Mouse (Mus musculus): ENCODE measurements around the gene Mllt1.

Mllt1 gene

DNA sequence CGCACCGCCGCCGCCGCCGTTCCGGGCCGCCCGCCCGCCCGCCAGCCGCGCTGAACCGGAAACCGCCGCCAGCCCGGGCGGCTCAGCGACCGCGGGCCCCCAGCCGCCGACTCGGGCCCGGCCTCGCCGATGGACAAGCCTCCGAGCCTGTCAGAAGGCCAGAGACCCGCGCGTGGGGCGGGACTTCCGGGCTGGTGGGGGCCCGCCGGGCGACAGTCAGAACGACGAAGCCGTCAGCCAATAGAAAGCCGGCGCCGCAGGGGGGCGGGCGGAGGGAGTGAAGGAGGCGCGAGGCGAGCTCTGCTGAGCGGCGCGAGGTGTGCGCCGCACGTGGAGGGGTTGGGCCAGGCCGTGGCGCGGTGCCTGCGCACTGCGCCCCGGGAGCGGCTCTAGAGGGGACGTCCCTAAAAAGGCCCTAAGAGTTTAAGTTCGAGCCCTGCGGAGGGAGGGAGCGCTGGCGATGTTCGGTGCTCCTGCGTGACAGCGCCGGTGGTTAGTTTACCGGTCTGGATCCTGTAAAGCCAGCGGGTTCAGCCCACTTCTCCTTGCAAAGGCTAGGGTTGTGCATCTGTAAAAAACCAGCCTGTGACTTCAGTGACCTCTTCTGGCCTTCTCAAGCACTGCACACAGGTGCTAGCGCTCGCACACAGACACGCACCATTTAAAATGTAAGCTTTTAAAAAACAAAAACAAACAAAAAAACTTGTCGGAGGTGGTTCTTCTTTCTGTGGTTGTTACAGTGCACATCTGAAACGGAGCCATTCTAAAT, at the start of gene Mllt1:
TSS of gene Mllt1 (minus strand) at position 53 of the 769 bp plus-strand sequence.
- DNase-seq: peak; percentile 99

DNA sequence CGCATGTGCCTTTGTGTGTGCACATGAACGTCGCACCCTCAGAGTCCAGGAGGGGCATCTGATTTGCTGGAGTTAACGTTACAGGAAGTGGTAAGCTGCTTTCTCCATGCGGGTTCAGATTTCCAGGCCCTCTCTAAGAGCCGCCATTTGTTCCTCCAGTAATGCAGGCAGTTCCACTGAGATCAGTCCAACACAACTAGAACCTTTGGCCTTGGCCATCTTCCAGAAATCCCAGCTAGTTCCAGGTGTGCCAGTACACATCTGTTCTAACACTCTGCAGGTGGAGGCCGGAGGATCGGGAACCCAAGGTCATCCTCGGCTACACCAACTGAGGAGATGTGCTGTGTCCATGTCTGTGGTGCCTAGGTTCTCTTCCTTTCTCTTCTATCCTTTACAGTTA, 49.7 kb upstream of the Mllt1 start:
- DNase-seq: no peak

GRCm38 (mm10) chr17:56982013-56982412, 46.8 kb upstream of the Mllt1 start, which contains the start of gene Acer1:
Acer1 (minus strand) TSS chr17:56982126.
- DNase-seq: no peak

DNA sequence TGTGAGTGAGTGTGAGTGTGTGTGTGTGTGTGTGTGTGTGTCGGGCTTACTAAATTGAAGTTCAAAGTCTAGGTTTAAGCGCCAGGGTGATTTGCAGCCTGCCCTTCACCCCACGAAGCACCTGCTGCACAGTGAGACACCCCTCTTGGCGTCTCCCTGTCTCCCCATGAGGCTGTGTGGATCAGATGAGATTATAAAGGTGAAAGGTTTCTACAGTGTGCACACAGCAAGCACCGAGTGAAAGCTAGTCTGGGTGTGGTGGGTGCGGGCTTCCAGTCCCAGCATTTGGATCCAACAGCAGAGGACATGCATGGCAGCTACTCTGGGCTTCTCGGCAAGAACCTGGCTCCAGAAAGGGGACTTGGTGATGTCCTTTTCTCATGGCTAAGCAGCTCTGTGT, 45.8 kb upstream of the Mllt1 start:
- no peak for DNase-seq

DNA sequence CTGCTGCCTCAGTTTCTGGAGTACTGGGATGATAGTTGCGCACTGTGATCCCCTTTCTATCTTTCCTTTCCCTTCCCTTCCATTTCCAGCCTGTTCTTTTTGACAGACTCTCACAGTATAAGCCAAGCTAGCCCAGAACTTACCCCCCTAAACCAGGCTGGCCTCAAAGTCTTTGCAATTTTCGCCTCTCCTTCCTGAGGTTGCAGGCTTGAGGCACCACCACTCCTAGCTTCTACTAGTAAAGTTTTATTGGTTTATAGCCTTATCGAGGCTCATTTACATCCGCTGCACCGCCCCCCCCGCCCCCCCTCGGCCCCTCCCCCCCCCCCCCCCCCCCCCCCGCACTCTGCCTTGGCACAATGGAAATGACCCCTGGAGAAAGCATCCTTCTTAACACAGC, 44.3 kb upstream of the Mllt1 start:
- DNase-seq: no peak

- DNase-seq: no peak
Measured at GRCm38 (mm10) chr17:56976531-56977390, 41.5 kb upstream of the Mllt1 start.

GRCm38 (mm10) chr17:56975391-56975790, 40.2 kb upstream of the Mllt1 start:
- DNase-seq: no peak

GRCm38 (mm10) chr17:56974708-56975240, 39.6 kb upstream of the Mllt1 start:
- no peak for DNase-seq

- no peak for DNase-seq
Measured at GRCm38 (mm10) chr17:56973956-56974707, 38.9 kb upstream of the Mllt1 start.

- no peak for DNase-seq
Measured at GRCm38 (mm10) chr17:56970081-56970480, 34.9 kb upstream of the Mllt1 start.

GRCm38 (mm10) chr17:56969321-56969720, 34.1 kb upstream of the Mllt1 start:
- DNase-seq: no peak

DNA sequence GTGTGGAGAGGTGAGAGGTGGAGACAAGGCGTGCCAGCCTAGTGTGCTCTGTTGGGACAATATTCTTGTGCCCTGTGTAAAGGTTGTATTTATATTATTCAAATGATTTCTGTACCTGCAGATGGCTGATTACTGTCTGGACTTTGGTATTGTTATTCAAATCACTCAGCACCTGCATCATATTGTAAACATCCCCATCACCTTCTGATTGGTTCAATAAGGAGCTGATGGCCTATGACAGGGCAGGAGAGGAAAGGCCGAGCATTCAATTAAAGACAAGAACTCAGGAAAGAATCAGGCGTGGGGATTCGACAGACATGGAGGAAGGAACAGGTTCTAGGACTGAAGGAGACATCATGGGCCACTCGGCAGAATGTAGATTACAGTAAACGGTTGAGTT, 28.4 kb upstream of the Mllt1 start:
- DNase-seq: no peak

GRCm38 (mm10) chr17:56962642-56963405, 27.6 kb upstream of the Mllt1 start:
- DNase-seq: no peak

DNA sequence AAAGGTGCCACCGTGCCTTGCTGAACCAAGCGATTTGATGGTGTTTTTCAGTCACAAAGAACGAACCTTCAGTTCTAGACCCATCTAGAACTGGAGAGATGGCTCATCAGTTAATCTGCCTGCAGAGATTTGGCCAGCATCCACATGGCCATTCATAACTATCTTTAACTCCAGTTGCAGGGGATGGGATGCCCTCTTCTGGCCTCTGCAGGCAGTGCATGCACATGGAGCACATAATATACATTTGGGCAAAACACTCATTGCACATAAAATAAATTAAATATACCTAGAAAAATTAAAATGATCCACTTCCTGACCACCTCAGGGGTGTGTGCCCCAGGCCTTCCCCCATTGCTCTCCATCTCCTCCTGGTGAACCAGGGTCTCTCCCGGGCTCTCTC, 26.7 kb upstream of the Mllt1 start:
- no peak for DNase-seq

- DNase-seq: no peak
Measured at GRCm38 (mm10) chr17:56958667-56959066, 23.5 kb upstream of the Mllt1 start.

DNA sequence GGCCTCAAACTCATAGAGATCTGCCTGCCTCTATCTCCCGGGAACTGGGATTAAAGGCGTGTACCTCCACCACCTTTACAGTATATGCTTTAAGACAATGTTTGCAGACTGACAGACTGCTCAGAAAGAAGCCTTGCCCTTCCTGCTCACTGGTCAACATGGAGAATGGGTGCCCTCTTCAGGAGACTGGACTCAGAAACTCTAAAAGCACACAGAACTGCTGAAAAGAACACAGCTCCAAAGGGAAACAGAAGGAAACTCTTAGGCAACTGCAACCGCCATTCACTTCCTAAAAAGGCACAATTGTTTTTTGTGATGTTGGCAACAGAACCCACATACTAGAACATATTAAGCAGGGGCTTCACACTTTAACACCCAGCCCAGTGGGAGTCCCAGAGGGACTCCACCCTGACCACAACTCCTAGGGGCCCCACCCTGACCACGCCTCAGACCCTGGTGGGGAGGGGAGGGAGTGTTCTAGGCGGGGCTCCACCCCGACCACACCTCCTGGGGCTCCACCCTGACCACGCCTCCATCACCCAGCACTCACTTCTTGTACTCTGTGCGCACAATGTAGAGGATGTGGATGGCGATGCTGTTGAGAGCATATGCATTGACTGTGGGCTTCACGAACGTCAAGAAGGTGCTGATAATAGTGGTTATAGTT, 22.7 kb upstream of the Mllt1 start:
- peak; percentile 30 for DNase-seq

DNA sequence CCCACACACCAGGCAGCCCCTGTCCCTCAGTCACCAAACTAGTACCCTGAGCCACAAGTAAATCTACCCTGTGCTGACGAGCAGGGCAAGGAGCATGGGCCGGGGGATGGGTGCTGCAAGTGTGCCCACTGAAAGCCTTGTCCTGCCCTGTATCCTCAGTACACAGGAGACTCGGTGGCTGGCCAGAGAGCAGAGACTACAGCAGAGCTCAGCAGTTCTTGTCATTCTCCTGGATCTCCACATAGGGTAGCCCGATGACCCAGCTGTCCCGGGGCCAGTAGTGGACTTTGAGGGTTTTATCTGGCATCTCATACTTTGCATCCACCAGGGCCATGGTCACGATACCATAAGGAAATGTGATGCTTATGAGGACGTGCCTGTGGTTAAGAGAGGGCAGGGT, 19.7 kb upstream of the Mllt1 start:
- DNase-seq: no peak

- no peak for DNase-seq
Measured at GRCm38 (mm10) chr17:56952639-56953038, 17.4 kb upstream of the Mllt1 start.

- peak; percentile 78 for DNase-seq
Measured at GRCm38 (mm10) chr17:56950915-56951314, 15.7 kb upstream of the Mllt1 start.

GRCm38 (mm10) chr17:56938751-56939150, 3.5 kb upstream of the Mllt1 start:
- no peak for DNase-seq

- DNase-seq: no peak
Measured at GRCm38 (mm10) chr17:56936731-56937130, 1.5 kb upstream of the Mllt1 start.

Measured in lung, postnatal 14 days (tissue).